Mouse (Mus musculus) kidney, adult 9 months (tissue): ENCODE measurements around the gene Vmn1r206.
"Not testable (repeated sequence)": the region's sequence is repeated elsewhere in the genome, so short reads cannot be mapped to it uniquely, and the experiment has no call there.

ENCODE experiments used
- DNase-seq: peaks from one replicate; pipeline ENCODE4 v3.0.0; 2022

Gene Vmn1r206

GRCm38 (mm10) chr13:22624151-22624550 lies at the start of gene Vmn1r206:
TSS of gene Vmn1r206 (minus strand) at chr13:22624251.
- DNase-seq: not testable (repeated sequence)

- no peak for DNase-seq
Observed at GRCm38 (mm10) chr13:22592900-22593299, 31.2 kb downstream of the Vmn1r206 start, which contains the start of gene Vmn1r205. TSS of gene Vmn1r205 (minus strand) at chr13:22593000.

GRCm38 (mm10) chr13:22583336-22583735 lies 40.7 kb downstream of the Vmn1r206 start:
- not testable (repeated sequence) for DNase-seq

- DNase-seq: not testable (repeated sequence)
Observed at GRCm38 (mm10) chr13:22574911-22575310, 49.1 kb downstream of the Vmn1r206 start.
